Mouse (Mus musculus) liver, postnatal 0 days (tissue): ENCODE measurements at regions not wholly inside any gene's neighbourhood (a gene's known extent, or its start where the extent isn't known, plus 50 kb on each side); places are given as distances from the start of the nearest gene placed in this dataset.

Experiments used
- CTCF ChIP-seq: sonication (generic); IDR thresholded peaks from 2 replicates; pipeline ENCODE4 v1.5.1; 2016; ENCODE audit warnings: antibody characterized with exemption, low read depth
- EP300 ChIP-seq: IDR thresholded peaks from 2 replicates; pipeline ENCODE4 v1.6.1; 2016; ENCODE audit warnings: antibody characterized with exemption, low read depth, mild to moderate bottlenecking

DNA sequence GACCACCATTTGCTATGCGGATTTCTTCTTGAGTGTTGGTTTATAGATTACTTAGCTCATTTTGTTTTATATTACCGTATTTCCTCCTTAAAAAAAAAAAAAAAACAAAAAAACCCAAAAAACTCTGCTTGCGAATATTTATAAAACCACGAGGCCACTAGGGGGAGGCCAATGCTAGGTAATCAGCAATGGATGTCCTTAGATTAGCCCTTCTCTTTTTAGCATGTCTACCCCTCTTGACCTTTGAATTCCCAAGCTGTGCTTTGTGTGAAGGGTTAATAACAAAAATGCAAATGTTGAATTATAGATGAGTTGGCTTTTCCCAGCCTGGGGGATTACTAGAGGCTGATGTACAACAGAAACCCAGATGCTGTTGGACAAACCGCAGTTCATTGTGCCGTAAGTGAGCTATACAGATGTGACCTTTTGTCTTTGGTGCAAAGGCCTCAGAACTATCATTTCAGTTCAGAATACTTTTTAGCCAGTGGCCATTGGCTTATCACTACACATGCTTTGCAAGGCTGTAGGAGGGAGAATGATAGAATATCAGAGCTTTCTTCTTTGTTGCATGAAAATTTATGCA is 88.5 kb upstream of the Pfkp start:
- no peak for TF ChIP-seq CTCF
- TF ChIP-seq EP300: no peak
